Mouse (Mus musculus) cerebellum, adult 2 months (tissue): Measurements from ENCODE around the gene Magi2.

Experiments used
- CTCF ChIP-seq: fragments of 200-500 bp; IDR thresholded peaks from 2 replicates; pipeline ENCODE4 v1.5.1; 2011; ENCODE audit warnings: low read depth, mild to moderate bottlenecking, control low read depth, low read length, moderate library complexity, borderline replicate concordance; ENCODE audit not compliant: insufficient read depth
- POLR2A ChIP-seq: fragments of 200-500 bp; IDR thresholded peaks from 2 replicates; pipeline ENCODE4 v1.6.1; 2011; ENCODE audit warnings: low read length, control low read depth, borderline replicate concordance; ENCODE audit not compliant: insufficient read depth

DNA sequence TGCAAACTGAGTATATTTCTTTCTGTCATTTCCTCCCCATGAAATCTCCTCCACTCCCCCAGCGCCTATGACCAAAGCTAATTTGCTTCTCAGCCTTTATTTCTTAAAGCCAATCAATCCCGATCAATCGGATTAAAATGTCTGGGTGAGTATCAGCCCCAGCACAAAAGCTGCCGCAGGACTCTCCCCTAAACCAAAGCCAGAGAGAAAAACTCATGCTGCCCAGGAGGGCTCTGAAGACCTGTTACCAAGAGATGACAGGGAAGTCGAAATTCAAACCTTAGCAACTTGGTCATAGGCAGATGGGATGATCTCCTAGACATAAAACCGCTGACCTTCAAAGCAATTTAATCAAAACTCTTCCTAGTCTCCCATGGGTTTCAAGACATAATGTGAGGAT, 754.7 kb downstream of the Magi2 start:
- TF ChIP-seq POLR2A: no peak
- TF ChIP-seq CTCF: no peak
